Mouse (Mus musculus) bone marrow, adult 2 months (tissue): Measurements from ENCODE around the gene Pfdn5.

Experiments used
- CTCF ChIP-seq: fragments of 200-500 bp; IDR thresholded peaks from 2 replicates; pipeline ENCODE4 v1.5.1; 2011; ENCODE audit warnings: low read length, control low read depth; ENCODE audit not compliant: control insufficient read depth, insufficient read depth
- POLR2A ChIP-seq: fragments of 200-500 bp; IDR thresholded peaks from 2 replicates; pipeline ENCODE4 v1.6.1; 2011; ENCODE audit warnings: low read depth, mild to moderate bottlenecking, control low read depth, low read length, borderline replicate concordance; ENCODE audit not compliant: control insufficient read depth

- TF ChIP-seq POLR2A (no peak), CTCF (no peak)
Observed at GRCm38 (mm10) chr15:102355871-102356441, 30.0 kb downstream of the Pfdn5 start.
